Mouse (Mus musculus) limb, embryonic 10.5 days (tissue): ENCODE measurements at regions not wholly inside any gene's neighbourhood (a gene's known extent, or its start where the extent isn't known, plus 50 kb on each side); places are given as distances from the start of the nearest gene placed in this dataset.
A peak's percentile ranks its signal among the peaks of the same experiment; 100 is the strongest.

Experiments
- DNase-seq: peaks from one replicate; pipeline ENCODE4 v3.0.0-alpha.2; 2017; ENCODE audit warnings: low spot score
- H3K27ac ChIP-seq: fragments of 300-500 bp; sonication (generic); 2 replicates; pipeline ENCODE4 v1.5.1; 2016; ENCODE audit warnings: mild to moderate bottlenecking
- H3K27me3 ChIP-seq: fragments of 300-500 bp; sonication (generic); 2 replicates; pipeline ENCODE4 v1.6.1; 2016; ENCODE audit warnings: low read depth, mild to moderate bottlenecking; ENCODE audit not compliant: poor library complexity, severe bottlenecking
- H3K36me3 ChIP-seq: fragments of 300-500 bp; sonication (generic); 2 replicates; pipeline ENCODE4 v1.6.1; 2016; ENCODE audit warnings: mild to moderate bottlenecking, moderate library complexity
- H3K4me1 ChIP-seq: fragments of 300-500 bp; sonication (generic); 2 replicates; pipeline ENCODE4 v1.6.1; 2016
- H3K4me3 ChIP-seq: fragments of 300-500 bp; sonication (generic); 2 replicates; pipeline ENCODE4 v1.5.1; 2016; ENCODE audit warnings: mild to moderate bottlenecking, moderate library complexity
- H3K9me3 ChIP-seq: fragments of 300-500 bp; sonication (generic); replicated peaks from 2 replicates; pipeline ENCODE4 v1.6.1; 2016; ENCODE audit warnings: mild to moderate bottlenecking
- WGBS: fragments of 180-500 bp; shearing (Covaris S2); methylation state at CpG from one replicate; pipeline ENCODE4 v1.1.7; 2016; 5-methylcytosine and 5-hydroxymethylcytosine counted together

DNA sequence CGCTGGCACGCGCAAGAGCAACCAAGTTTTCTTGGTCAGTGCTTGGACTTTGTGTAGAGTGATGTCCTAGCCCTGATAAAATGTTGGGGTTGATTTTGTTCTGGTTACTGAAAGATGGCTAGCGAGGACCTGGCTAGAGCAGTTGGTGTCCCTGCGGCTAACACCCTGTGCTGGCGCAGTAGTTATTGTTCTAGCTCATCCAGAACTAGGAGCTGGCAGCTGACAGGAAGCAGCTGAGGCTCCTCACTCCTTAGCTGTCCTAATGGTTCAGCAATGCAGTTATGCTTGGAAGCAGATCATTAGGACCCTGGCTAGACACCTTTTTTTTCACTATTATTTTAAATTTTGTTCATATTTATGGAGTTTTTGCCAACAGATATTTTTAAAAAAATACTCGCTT, 170.5 kb upstream of the Tank start:
- no peak for DNase-seq
- WGBS = 95% methylated on average over 7 of the region's 7 CpGs
- Histone ChIP-seq H3K27ac (no peak overlapping the region), H3K9me3 (no peaks in the 10 kb centered on the region), H3K4me1 (peaks cover 4% of the 10 kb centered on the region), H3K27me3 (no peaks in the 10 kb centered on the region), H3K36me3 (no peaks in the 10 kb centered on the region), H3K4me3 (no peak overlapping the region)

GRCm38 (mm10) chr2:61406104-61406751, 172.2 kb upstream of the Tank start:
- H3K9me3 ChIP-seq = no peaks in the 10 kb centered on the region
- H3K27ac ChIP-seq = no peak overlapping the region
- H3K36me3 ChIP-seq = no peaks in the 10 kb centered on the region
- H3K27me3 ChIP-seq = no peaks in the 10 kb centered on the region
- no peak overlapping the region for H3K4me3 ChIP-seq
- 90% methylated on average over 8 of the region's 8 CpGs for WGBS
- no peak for DNase-seq
- H3K4me1 ChIP-seq = peaks cover 12% of the 10 kb centered on the region

DNA sequence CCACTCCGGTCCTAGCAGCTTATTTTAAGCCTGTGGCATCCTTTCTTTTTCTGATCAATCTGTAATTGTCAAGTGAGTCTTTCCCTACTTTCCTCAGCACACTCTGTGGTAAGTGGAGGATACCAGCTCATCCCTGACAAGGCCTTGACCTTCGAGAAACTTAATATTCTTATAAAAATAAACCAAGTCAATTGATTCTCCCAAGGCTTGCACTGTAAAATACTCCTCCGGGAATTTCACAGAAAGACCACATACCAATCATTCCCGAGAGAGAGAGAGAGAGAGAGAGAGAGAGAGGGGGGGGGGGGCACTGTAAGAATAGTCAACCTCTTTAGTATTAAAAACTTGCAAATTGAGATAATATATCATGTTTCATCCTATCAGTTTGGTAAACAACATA, 173.1 kb upstream of the Tank start:
- Histone ChIP-seq H3K4me3 (no peak overlapping the region), H3K27me3 (no peaks in the 10 kb centered on the region), H3K4me1 (peaks cover 18% of the 10 kb centered on the region), H3K9me3 (no peaks in the 10 kb centered on the region), H3K36me3 (no peaks in the 10 kb centered on the region), H3K27ac (no peak overlapping the region)
- no peak for DNase-seq
- WGBS = 60% methylated on average over 4 of the region's 4 CpGs

GRCm38 (mm10) chr2:61402588-61403487, 175.5 kb upstream of the Tank start:
- WGBS = 7% methylated on average over 15 of the region's 15 CpGs
- H3K4me3 ChIP-seq = peak overlapping the region; percentile 50
- H3K9me3 ChIP-seq = no peaks in the 10 kb centered on the region
- no peaks in the 10 kb centered on the region for H3K36me3 ChIP-seq
- H3K27me3 ChIP-seq = no peaks in the 10 kb centered on the region
- DNase-seq = no peak
- H3K4me1 ChIP-seq = peaks cover 18% of the 10 kb centered on the region
- peak overlapping the region; percentile 81 for H3K27ac ChIP-seq

DNA sequence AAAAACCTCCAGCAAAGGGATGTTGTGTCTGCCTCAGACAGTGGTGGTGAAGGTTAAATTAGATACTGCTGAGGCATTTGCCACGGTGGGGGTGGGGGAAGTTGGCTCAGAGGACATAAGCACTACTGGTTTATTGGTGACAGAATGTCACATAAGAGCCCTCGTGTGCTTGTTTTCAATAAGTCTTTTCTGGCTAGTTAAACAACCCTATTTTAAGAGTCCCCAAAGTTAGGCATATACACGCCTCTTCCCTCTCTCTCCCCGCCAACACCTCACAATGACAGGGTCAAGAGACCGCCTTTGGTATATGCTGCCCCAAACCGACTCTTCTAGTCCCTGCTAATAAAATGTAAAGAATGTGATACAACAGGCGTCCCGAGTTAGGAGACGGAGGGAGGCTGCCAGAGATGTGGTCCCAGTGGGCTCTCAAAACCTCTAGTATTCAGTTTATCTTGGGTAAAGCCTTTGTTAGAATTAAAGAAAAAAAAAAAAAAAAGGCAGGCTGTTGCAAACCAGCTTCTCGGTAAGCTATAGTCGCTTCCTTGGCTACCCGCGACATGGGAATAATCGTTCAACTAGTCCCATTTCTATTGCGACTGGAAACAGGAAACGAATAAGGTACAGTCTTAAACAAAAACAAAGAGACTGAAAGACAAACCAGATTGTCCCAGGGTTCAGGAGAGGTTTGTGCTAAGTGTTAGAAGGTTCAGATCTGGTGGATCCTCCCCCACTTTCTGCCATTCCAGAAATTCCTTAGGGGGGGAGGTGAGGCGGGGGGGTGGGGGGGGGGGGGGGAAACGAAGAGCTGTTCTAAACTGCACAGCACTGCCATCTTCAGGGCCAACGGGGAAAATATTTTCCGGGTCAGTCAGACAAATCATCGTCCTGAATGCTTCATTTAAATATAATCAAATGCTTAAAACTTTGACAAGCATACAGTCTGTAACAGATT, 176.5 kb upstream of the Tank start:
- Histone ChIP-seq H3K36me3 (no peaks in the 10 kb centered on the region), H3K4me3 (peak overlapping the region; percentile 50), H3K27ac (peak overlapping the region; percentile 81), H3K9me3 (no peaks in the 10 kb centered on the region), H3K27me3 (no peaks in the 10 kb centered on the region), H3K4me1 (peaks cover 18% of the 10 kb centered on the region)
- WGBS = 1% methylated on average over 21 of the region's 21 CpGs
- peak; percentile 81 for DNase-seq

DNA sequence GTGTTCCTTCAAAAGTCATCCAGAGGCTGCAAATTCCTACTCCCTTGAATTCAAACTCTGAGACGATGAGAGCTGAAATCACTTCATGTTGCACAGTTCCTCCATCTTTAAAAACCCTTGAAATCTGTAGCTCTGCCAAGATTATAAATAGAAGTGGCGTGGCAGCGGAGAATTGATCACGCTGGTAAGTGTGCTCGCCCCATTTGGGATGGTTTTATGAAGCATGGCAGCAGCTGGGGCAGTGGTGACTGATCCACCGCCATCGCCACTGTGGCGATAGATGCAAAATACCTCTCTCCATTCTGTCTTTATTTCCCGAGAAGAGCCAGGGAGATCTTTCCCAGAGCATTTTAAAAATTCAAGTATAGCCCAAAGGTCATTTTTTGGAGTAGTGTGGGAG, 179.8 kb upstream of the Tank start:
- H3K27ac ChIP-seq = no peak overlapping the region
- H3K36me3 ChIP-seq = no peaks in the 10 kb centered on the region
- H3K27me3 ChIP-seq = no peaks in the 10 kb centered on the region
- peaks cover 18% of the 10 kb centered on the region for H3K4me1 ChIP-seq
- WGBS = 84% methylated on average over 9 of the region's 9 CpGs
- no peaks in the 10 kb centered on the region for H3K9me3 ChIP-seq
- H3K4me3 ChIP-seq = no peak overlapping the region
- no peak for DNase-seq

GRCm38 (mm10) chr2:61389622-61390021, 188.8 kb upstream of the Tank start:
- H3K9me3 ChIP-seq = no peaks in the 10 kb centered on the region
- no peak for DNase-seq
- no peaks in the 10 kb centered on the region for H3K36me3 ChIP-seq
- H3K27me3 ChIP-seq = no peaks in the 10 kb centered on the region
- no peaks in the 10 kb centered on the region; the same call in 1 of the 2 replicates for H3K4me1 ChIP-seq
- no peak overlapping the region for H3K4me3 ChIP-seq
- H3K27ac ChIP-seq = no peak overlapping the region

DNA sequence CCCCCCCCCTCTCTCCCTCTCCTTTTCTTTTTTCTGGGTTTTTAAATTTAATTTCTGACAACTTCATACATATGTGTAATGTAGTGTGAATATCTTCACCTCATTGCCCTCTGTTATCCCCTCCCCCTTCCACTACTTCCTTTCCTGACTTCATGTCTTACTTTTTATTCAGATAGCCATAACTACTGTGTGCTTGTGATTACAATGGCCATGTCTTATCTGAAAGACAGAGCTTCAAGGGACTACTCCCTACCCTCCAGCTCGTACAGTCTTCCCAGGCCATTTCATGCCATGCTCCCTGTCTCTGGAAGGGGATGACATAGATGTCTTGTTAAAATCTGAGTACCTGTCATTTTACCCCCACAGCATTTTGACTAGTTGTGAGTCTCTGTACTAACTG, 189.2 kb upstream of the Tank start:
- WGBS = 63% methylated on average over 1 of the region's 1 CpGs
- no peaks in the 10 kb centered on the region; the same call in 1 of the 2 replicates for H3K4me1 ChIP-seq
- no peaks in the 10 kb centered on the region for H3K27me3 ChIP-seq
- no peak overlapping the region for H3K4me3 ChIP-seq
- H3K27ac ChIP-seq = no peak overlapping the region
- H3K9me3 ChIP-seq = no peaks in the 10 kb centered on the region
- DNase-seq = no peak
- H3K36me3 ChIP-seq = no peaks in the 10 kb centered on the region

GRCm38 (mm10) chr2:61387561-61387960, 190.8 kb upstream of the Tank start:
- Histone ChIP-seq H3K27me3 (no peaks in the 10 kb centered on the region), H3K36me3 (no peaks in the 10 kb centered on the region), H3K4me3 (no peak overlapping the region), H3K27ac (no peak overlapping the region), H3K9me3 (no peaks in the 10 kb centered on the region), H3K4me1 (no peaks in the 10 kb centered on the region; the same call in 1 of the 2 replicates)
- 79% methylated on average over 5 of the region's 5 CpGs for WGBS
- no peak for DNase-seq

GRCm38 (mm10) chr2:61386966-61387365, 191.4 kb upstream of the Tank start:
- Histone ChIP-seq H3K27me3 (no peaks in the 10 kb centered on the region), H3K4me1 (no peaks in the 10 kb centered on the region; the same call in 1 of the 2 replicates), H3K4me3 (no peak overlapping the region), H3K36me3 (no peaks in the 10 kb centered on the region), H3K27ac (no peak overlapping the region), H3K9me3 (no peaks in the 10 kb centered on the region)
- 83% methylated on average over 5 of the region's 5 CpGs for WGBS
- no peak for DNase-seq

DNA sequence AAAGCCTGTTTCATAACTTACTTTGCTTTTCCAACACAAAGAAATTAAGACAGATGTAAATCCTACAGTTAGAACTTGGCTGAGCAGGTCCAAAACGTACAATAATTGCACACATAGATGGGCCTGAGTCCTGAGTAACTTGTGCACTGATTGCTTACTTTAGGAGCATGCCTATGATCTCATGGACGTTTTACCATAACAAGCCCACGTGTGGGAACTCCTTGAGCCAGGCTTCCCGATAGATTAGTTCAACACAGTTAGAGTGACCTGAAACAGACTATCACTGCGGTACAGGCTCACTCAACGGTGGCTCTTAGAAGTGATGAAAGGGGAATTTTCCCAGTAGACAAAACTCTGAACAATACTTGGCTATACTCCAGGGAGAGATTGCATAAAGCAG, 193.9 kb upstream of the Tank start:
- H3K4me1 ChIP-seq = no peaks in the 10 kb centered on the region
- no peak for DNase-seq
- no peak overlapping the region for H3K27ac ChIP-seq
- H3K36me3 ChIP-seq = no peaks in the 10 kb centered on the region
- no peaks in the 10 kb centered on the region for H3K9me3 ChIP-seq
- WGBS = 88% methylated on average over 6 of the region's 6 CpGs
- no peak overlapping the region for H3K4me3 ChIP-seq
- no peaks in the 10 kb centered on the region for H3K27me3 ChIP-seq

DNA sequence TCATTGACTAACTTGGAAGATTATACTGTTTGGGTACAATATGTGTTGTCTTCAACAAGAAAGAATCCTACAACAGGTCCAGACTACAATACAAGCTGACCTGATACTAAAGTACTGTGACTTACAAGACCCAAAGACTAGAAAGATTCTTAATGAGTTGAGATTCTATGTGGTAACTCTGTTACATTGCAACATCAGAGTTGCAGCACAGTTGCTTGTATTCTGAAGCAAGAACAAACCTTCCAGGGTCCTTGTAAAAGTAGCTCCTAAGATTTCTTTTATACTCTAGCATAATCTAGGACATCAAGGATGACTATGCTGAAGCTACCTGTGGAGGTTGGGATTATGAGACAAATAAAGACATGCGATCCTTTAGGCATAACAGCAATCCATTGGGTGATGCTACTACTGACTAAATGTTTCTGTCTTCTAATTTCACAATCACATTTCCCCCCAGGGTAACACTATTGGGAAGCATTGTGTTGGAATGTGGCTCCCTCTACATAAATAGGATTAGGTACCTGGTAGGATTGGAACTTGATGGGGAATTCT, 194.6 kb upstream of the Tank start:
- Histone ChIP-seq H3K27ac (no peak overlapping the region), H3K27me3 (no peaks in the 10 kb centered on the region), H3K9me3 (no peaks in the 10 kb centered on the region), H3K4me3 (no peak overlapping the region), H3K36me3 (no peaks in the 10 kb centered on the region), H3K4me1 (no peaks in the 10 kb centered on the region)
- no peak for DNase-seq
- WGBS = 93% methylated on average over 1 of the region's 1 CpGs
